Mouse (Mus musculus) embryonic facial prominence, embryonic 14.5 days (tissue): ENCODE measurements at regions not wholly inside any gene's neighbourhood (a gene's known extent, or its start where the extent isn't known, plus 50 kb on each side); places are given as distances from the start of the nearest gene placed in this dataset.
A peak's percentile ranks its signal among the peaks of the same experiment; 100 is the strongest.

ENCODE experiments used
- ATAC-seq: fragments of 200-750 bp; cut with Nextera tagmentation; 2 replicates; pipeline ENCODE4 v1.8.0; 2017; ENCODE audit warnings: low read depth, moderate number of reproducible peaks, moderate TSS enrichment
- DNase-seq: peaks from one replicate; pipeline ENCODE4 v3.0.0-alpha.2; 2015; ENCODE audit warnings: low spot score
- H3K27ac ChIP-seq: fragments of 300-500 bp; sonication (generic); replicated peaks from 2 replicates; pipeline ENCODE4 v1.5.1; 2014; ENCODE audit warnings: low read depth, mild to moderate bottlenecking, low read length, moderate library complexity
- H3K27me3 ChIP-seq: fragments of 300-500 bp; sonication (generic); replicated peaks from 2 replicates; pipeline ENCODE4 v1.6.1; 2014; ENCODE audit warnings: low read length; ENCODE audit not compliant: control insufficient read depth, insufficient read depth
- H3K36me3 ChIP-seq: fragments of 300-500 bp; sonication (generic); 2 replicates; pipeline ENCODE4 v1.6.1; 2014; ENCODE audit warnings: low read length, mixed read lengths; ENCODE audit not compliant: control insufficient read depth, insufficient read depth
- H3K4me1 ChIP-seq: fragments of 300-500 bp; sonication (generic); 2 replicates; pipeline ENCODE4 v1.6.1; 2014; ENCODE audit warnings: antibody characterized with exemption, low read length; ENCODE audit not compliant: control insufficient read depth, insufficient read depth
- H3K4me2 ChIP-seq: fragments of 300-500 bp; sonication (generic); 2 replicates; pipeline ENCODE4 v1.6.1; 2014; ENCODE audit warnings: low read depth, mild to moderate bottlenecking, low read length, moderate library complexity, mixed read lengths
- H3K4me3 ChIP-seq: fragments of 300-500 bp; sonication (generic); 2 replicates; pipeline ENCODE4 v1.5.1; 2014; ENCODE audit warnings: low read depth, mild to moderate bottlenecking, low read length
- H3K9ac ChIP-seq: fragments of 300-500 bp; sonication (generic); 2 replicates; pipeline ENCODE4 v1.6.1; 2014; ENCODE audit warnings: low read depth, mild to moderate bottlenecking, low read length, moderate library complexity, mixed read lengths
- H3K9me3 ChIP-seq: fragments of 300-500 bp; sonication (generic); 2 replicates; pipeline ENCODE4 v1.6.1; 2016; ENCODE audit warnings: low read length; ENCODE audit not compliant: control insufficient read depth
- WGBS: fragments of 180-500 bp; shearing (Covaris S2); extraction: QIAGEN DNeasy Blood & Tissue Kit; methylation state at CpG from one replicate; pipeline ENCODE4 v1.1.7; 2014; 5-methylcytosine and 5-hydroxymethylcytosine counted together

GRCm38 (mm10) chr15:67048621-67049020, 547.9 kb upstream of the Lrrc6 start:
- ATAC-seq = no peak
- H3K27ac ChIP-seq = no peak overlapping the region
- no peaks in the 10 kb centered on the region for H3K9me3 ChIP-seq
- H3K4me1 ChIP-seq = peaks cover 20% of the 10 kb centered on the region
- H3K9ac ChIP-seq = no peak overlapping the region
- no peak overlapping the region for H3K4me3 ChIP-seq
- DNase-seq = no peak
- WGBS = 86% methylated on average over 4 of the region's 4 CpGs
- no peak overlapping the region for H3K4me2 ChIP-seq
- no peaks in the 10 kb centered on the region for H3K36me3 ChIP-seq
- H3K27me3 ChIP-seq = no peaks in the 10 kb centered on the region

- WGBS = 91% methylated on average over 5 of the region's 5 CpGs
- Histone ChIP-seq H3K27me3 (no peaks in the 10 kb centered on the region), H3K9ac (no peak overlapping the region), H3K4me1 (peaks cover 20% of the 10 kb centered on the region), H3K4me3 (no peak overlapping the region), H3K27ac (no peak overlapping the region), H3K4me2 (no peak overlapping the region), H3K36me3 (no peaks in the 10 kb centered on the region), H3K9me3 (no peaks in the 10 kb centered on the region)
- ATAC-seq = no peak
- no peak for DNase-seq
Observed at GRCm38 (mm10) chr15:67048148-67048547, 547.4 kb upstream of the Lrrc6 start.

- WGBS = 64% methylated on average over 12 of the region's 12 CpGs
Observed at GRCm38 (mm10) chr15:67045920-67046804, 545.5 kb upstream of the Lrrc6 start.

GRCm38 (mm10) chr15:67045329-67045728, 544.6 kb upstream of the Lrrc6 start:
- Histone ChIP-seq H3K4me1 (peaks cover 22% of the 10 kb centered on the region), H3K27me3 (no peaks in the 10 kb centered on the region), H3K27ac (no peak overlapping the region), H3K4me3 (no peak overlapping the region), H3K9ac (no peak overlapping the region), H3K9me3 (no peaks in the 10 kb centered on the region), H3K4me2 (no peak overlapping the region), H3K36me3 (no peaks in the 10 kb centered on the region)
- peak; percentile 42 for DNase-seq
- ATAC-seq = peak; percentile 31; the same call in 1 of the 2 replicates
- 28% methylated on average over 3 of the region's 3 CpGs for WGBS

More at GRCm38 (mm10) chr15:67045920-67046804, 545.5 kb upstream of the Lrrc6 start:
- H3K4me1 ChIP-seq = peaks cover 20% of the 10 kb centered on the region
- H3K27ac ChIP-seq = peak overlapping the region; percentile 61
- ATAC-seq = no peak
- 0 out of 2 replicates have a peak overlapping the region, but pooled peaks have one; percentile 25 for H3K9ac ChIP-seq
- H3K27me3 ChIP-seq = no peaks in the 10 kb centered on the region
- H3K4me2 ChIP-seq = no peak overlapping the region
- H3K36me3 ChIP-seq = no peaks in the 10 kb centered on the region
- DNase-seq = peak; percentile 50
- no peak overlapping the region for H3K4me3 ChIP-seq
- H3K9me3 ChIP-seq = no peaks in the 10 kb centered on the region

- Histone ChIP-seq H3K9me3 (no peaks in the 10 kb centered on the region), H3K27ac (no peak overlapping the region), H3K4me3 (no peak overlapping the region), H3K36me3 (no peaks in the 10 kb centered on the region), H3K4me1 (peaks cover 28% of the 10 kb centered on the region), H3K9ac (no peak overlapping the region), H3K4me2 (no peak overlapping the region), H3K27me3 (no peaks in the 10 kb centered on the region)
- peak; percentile 24 for DNase-seq
- WGBS = 85% methylated on average over 4 of the region's 4 CpGs
- no peak for ATAC-seq
Observed at GRCm38 (mm10) chr15:67044806-67045205, 544.1 kb upstream of the Lrrc6 start.

GRCm38 (mm10) chr15:67042131-67042530, 541.4 kb upstream of the Lrrc6 start:
- DNase-seq (no peak), ATAC-seq (no peak)
- Histone ChIP-seq H3K9ac (no peak overlapping the region), H3K27me3 (no peaks in the 10 kb centered on the region), H3K36me3 (no peaks in the 10 kb centered on the region), H3K4me2 (no peak overlapping the region), H3K4me3 (no peak overlapping the region), H3K4me1 (peaks cover 37% of the 10 kb centered on the region), H3K27ac (no peak overlapping the region), H3K9me3 (no peaks in the 10 kb centered on the region)
- WGBS = 82% methylated on average over 2 of the region's 2 CpGs

- DNase-seq (peak; percentile 21), ATAC-seq (0 out of 2 replicates have a peak, but pooled peaks have one; percentile 4)
- Histone ChIP-seq H3K27me3 (no peaks in the 10 kb centered on the region), H3K9me3 (no peaks in the 10 kb centered on the region), H3K4me2 (peak overlapping the region; percentile 74), H3K9ac (no peak overlapping the region), H3K4me1 (peaks cover 21% of the 10 kb centered on the region), H3K27ac (no peak overlapping the region), H3K4me3 (peak overlapping the region; percentile 45; the same call in 1 of the 2 replicates), H3K36me3 (no peaks in the 10 kb centered on the region)
- 36% methylated on average over 12 of the region's 12 CpGs for WGBS
Observed at GRCm38 (mm10) chr15:67040229-67040628, 539.5 kb upstream of the Lrrc6 start.

GRCm38 (mm10) chr15:67039421-67039907, 538.8 kb upstream of the Lrrc6 start:
- Histone ChIP-seq H3K4me1 (peaks cover 16% of the 10 kb centered on the region), H3K4me3 (peak overlapping the region; percentile 45), H3K36me3 (no peaks in the 10 kb centered on the region), H3K27ac (peak overlapping the region; percentile 68), H3K9me3 (no peaks in the 10 kb centered on the region), H3K27me3 (no peaks in the 10 kb centered on the region), H3K4me2 (peak overlapping the region; percentile 74), H3K9ac (peak overlapping the region; percentile 63)
- WGBS = 2% methylated on average over 16 of the region's 16 CpGs
- ATAC-seq (peak; percentile 94), DNase-seq (peak; percentile 91)
